Mouse (Mus musculus) brain, embryonic 14.5 days (tissue): ENCODE measurements around the gene Pgam5. TPM values are rescaled to one million over a fixed set of nuclear protein-coding genes. Genes with fewer than 3 reads are reported as not detected.

Experiments
- DNase-seq: peaks from one replicate; pipeline ENCODE4 v3.0.0-alpha.2; 2011; ENCODE audit warnings: low read depth
- CTCF ChIP-seq: fragments of 200-500 bp; IDR thresholded peaks from 2 replicates; pipeline ENCODE4 v1.5.1; 2012; ENCODE audit warnings: inconsistent platforms, mild to moderate bottlenecking, moderate library complexity, borderline replicate concordance; ENCODE audit not compliant: insufficient read depth, insufficient read length; ENCODE audit errors: extremely low read depth
- POLR2A ChIP-seq: fragments of 200-500 bp; IDR thresholded peaks from 2 replicates; pipeline ENCODE4 v1.6.1; 2012; ENCODE audit warnings: mild to moderate bottlenecking, inconsistent platforms, borderline replicate concordance; ENCODE audit not compliant: poor library complexity, insufficient read depth, insufficient read length, severe bottlenecking; ENCODE audit errors: extremely low read depth
- polyA plus RNA-seq: library from polyadenylated mRNA; depleted of rRNA; stranded (reverse); fragments of >200 nt; gene quantifications from 2 replicates; pipeline ENCODE4 v1.2.3, GENCODE M21; 2012; rRNA removed

Gene Pgam5
- polyA plus RNA-seq, 1 experiment, result 55.9 TPM

DNA sequence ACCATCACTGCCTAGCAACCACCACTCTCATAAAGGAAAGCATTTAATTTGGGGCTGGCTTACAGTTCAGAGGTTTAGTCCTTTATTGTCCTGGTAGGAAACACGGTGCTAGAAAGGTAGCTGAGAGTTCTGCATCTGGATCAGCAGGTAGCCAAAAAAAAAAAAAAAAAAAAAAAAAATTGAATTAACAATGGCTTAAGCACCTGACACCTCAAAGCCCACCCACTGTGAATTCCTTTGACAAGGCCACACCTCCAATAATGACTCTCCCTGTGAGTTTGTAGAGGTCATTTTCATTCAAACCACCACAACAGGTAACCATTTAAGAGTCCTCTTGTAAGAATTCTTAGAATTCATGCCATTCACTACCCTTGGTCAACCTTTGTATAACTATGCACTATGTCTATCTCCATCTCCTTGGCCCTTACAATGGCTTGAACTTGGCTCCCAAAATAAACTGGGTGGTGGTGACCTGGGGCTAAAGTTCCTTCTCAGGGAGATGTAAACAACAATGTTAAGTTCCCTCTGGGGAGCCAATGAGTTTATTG, 42.3 kb downstream of the Pgam5 start:
- TF ChIP-seq POLR2A (no peak), CTCF (no peak)
- DNase-seq, result no peak

DNA sequence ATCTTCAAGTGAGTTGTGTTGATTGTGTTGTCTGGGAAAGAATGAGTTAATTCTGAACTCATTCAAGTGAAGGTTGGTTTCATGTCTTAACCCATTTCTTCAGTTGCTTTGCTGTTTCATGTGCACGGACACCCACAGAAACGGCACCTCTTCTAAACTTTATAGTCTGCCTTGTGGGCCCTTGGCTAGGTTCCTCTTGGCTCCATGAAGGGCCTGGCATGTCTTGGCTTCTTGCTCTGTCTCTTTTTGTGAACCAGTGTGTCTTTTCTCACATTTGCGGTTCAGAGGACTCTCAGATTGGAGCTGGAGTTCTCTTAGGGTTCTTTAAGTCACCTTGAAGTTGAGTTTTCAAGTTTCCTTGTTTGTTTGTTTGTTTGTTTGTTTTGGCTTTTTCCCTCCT, 44.7 kb downstream of the Pgam5 start:
- TF ChIP-seq POLR2A (no peak), CTCF (no peak)
- no peak for DNase-seq

DNA sequence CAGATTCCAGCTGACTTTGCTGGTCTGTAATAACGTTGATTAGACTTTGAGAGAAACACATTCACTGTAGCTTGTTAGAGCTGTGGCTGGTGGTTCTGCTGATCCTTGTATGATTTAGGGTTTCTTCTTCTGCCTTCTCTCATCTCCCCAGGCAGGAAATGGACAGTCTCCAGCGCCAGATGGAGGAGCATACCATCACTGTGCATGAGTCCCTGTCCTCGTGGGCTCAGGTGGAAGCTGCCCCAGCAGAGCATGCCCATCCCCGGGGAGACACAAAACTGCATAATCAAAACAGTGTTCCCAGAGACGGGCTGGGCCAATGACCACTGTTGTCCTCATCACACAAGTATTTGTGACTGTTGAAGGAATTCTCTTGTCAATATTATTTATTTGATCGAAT, 47.0 kb downstream of the Pgam5 start:
- TF ChIP-seq CTCF, result no peak
- TF ChIP-seq POLR2A, result no peak
- no peak for DNase-seq

DNA sequence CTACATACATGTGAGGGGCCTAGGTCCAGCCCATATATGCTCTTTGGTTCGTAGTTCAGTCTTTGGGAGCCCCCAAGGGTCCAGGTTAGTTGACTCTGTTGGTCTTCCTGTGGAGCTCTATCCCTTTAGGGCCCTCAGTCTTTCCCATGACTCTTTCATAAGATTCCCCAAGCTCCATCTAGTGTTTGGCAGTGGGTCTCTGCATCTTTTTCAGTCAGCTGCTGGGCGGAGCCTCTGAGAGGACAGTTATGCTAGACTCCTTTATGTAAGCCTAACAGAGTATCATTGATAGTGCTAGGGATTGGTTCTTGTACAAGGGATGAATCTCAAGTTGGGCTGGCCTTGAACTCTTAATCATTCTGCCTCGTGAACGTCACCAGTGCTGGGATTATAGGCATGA, 49.4 kb downstream of the Pgam5 start:
- DNase-seq, result no peak
- TF ChIP-seq CTCF (no peak), POLR2A (no peak)

DNA sequence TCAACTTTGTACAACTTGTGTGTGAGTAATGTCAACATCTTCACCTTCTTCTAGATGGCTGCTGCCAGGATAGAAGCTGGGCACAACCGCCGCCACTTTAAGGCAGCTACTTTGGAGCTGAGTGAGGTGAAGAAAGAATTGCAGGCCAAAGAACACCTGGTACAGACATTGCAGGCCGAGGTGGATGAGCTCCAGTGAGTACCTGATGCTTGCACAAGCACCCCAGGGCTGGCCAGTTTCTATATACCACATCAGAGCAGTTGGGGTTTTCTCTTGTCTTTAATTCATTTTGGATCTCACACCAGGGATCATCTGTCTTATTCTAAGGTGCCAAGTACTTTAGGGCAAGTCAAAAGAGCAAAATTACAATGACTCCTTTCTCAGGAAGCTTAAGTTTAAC, 52.9 kb downstream of the Pgam5 start:
- DNase-seq, result no peak
- TF ChIP-seq POLR2A (no peak), CTCF (no peak)

DNA sequence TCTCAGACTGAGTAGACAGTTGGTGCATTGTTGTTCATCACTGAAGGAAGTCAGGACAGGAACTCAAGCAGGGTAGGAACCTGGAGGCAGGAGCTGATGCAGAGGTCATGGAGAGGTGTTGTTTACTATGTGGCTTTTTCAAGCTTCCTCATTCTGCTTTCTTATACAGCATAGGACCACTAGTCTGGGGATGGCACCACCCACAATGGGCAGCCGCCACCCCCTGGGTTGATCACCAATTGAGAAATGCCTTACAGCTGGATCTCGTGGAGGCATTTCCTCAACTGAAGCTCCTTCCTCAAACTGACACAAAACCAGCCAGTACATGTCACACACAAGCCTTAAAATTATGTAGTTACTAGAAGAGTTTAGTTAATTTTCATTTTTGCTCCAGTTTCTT, 58.4 kb downstream of the Pgam5 start:
- DNase-seq, result no peak
- TF ChIP-seq CTCF (no peak), POLR2A (no peak)

Other genes starting within 250 kb of the Pgam5 start
- gene Gm17655, start 197.4 kb downstream of the Pgam5 start, polyA plus RNA-seq, result 0.66 and 2.1 TPM in 2 replicates
- gene Gm35315, start 175.5 kb downstream of the Pgam5 start, polyA plus RNA-seq, result 0.42 and 0.63 TPM in 2 replicates
- gene Plcxd1, start 169.9 kb downstream of the Pgam5 start, polyA plus RNA-seq, result 2.6 and 3.2 TPM in 2 replicates
- gene Gtpbp6, start 161.7 kb downstream of the Pgam5 start, polyA plus RNA-seq, result 183 and 293 TPM in 2 replicates
- gene Zfp605, start 159.8 kb downstream of the Pgam5 start, polyA plus RNA-seq, result 5.8 and 9.7 TPM in 2 replicates
- gene Chfr, start 134.1 kb downstream of the Pgam5 start, polyA plus RNA-seq, result 119 and 128 TPM in 2 replicates
- 13.8 and 21.7 TPM in 2 replicates for gene Golga3, start 93.2 kb downstream of the Pgam5 start, polyA plus RNA-seq
- gene Ankle2, start 38.9 kb downstream of the Pgam5 start, polyA plus RNA-seq, result 18.7 and 19.8 TPM in 2 replicates
- gene Pxmp2, start 16.3 kb upstream of the Pgam5 start, polyA plus RNA-seq, result 4.3 and 4.5 TPM in 2 replicates
- gene Pole, start 16.4 kb upstream of the Pgam5 start, polyA plus RNA-seq, result 15.8 and 20.2 TPM in 2 replicates
- gene P2rx2, start 73.3 kb upstream of the Pgam5 start, polyA plus RNA-seq, result 8.3 and 10.8 TPM in 2 replicates
- gene Lrcol1, start 74.8 kb upstream of the Pgam5 start, polyA plus RNA-seq, result not detected in 2 replicates
- gene Fbrsl1, start 178.6 kb upstream of the Pgam5 start, polyA plus RNA-seq, result 56.1 and 78.4 TPM in 2 replicates